Mouse (Mus musculus) heart, embryonic 12.5 days (tissue): Measurements from ENCODE around the gene Tas2r120. TPM values are rescaled to one million over a fixed set of nuclear protein-coding genes. Genes with fewer than 3 reads are reported as not detected.
"Not testable (repeated sequence)": the region's sequence is repeated elsewhere in the genome, so short reads cannot be mapped to it uniquely, and the experiment has no call there.

ENCODE experiments used
- ATAC-seq: fragments of 200-750 bp; cut with Nextera tagmentation; 2 replicates; pipeline ENCODE4 v1.8.0; 2017; ENCODE audit warnings: moderate TSS enrichment, moderate library complexity; ENCODE audit not compliant: insufficient number of reproducible peaks, low FRiP score
- H3K27ac ChIP-seq: fragments of 300-500 bp; sonication (generic); 2 replicates; pipeline ENCODE4 v1.5.1; 2016; ENCODE audit warnings: mild to moderate bottlenecking, moderate library complexity; ENCODE audit not compliant: poor library complexity, severe bottlenecking
- H3K27me3 ChIP-seq: fragments of 300-500 bp; sonication (generic); replicated peaks from 2 replicates; pipeline ENCODE4 v1.6.1; 2016; ENCODE audit warnings: mild to moderate bottlenecking, moderate library complexity
- H3K36me3 ChIP-seq: fragments of 300-500 bp; sonication (generic); 2 replicates; pipeline ENCODE4 v1.6.1; 2016; ENCODE audit warnings: mild to moderate bottlenecking, moderate library complexity
- H3K4me1 ChIP-seq: fragments of 300-500 bp; sonication (generic); replicated peaks from 2 replicates; pipeline ENCODE4 v1.6.1; 2016; ENCODE audit warnings: mild to moderate bottlenecking
- H3K4me2 ChIP-seq: fragments of 300-500 bp; sonication (generic); 2 replicates; pipeline ENCODE4 v1.6.1; 2016; ENCODE audit warnings: mild to moderate bottlenecking, moderate library complexity
- H3K4me3 ChIP-seq: fragments of 300-500 bp; sonication (generic); 2 replicates; pipeline ENCODE4 v1.5.1; 2016; ENCODE audit warnings: mild to moderate bottlenecking
- H3K9ac ChIP-seq: fragments of 300-500 bp; sonication (generic); 2 replicates; pipeline ENCODE4 v1.6.1; 2016; ENCODE audit warnings: mild to moderate bottlenecking, moderate library complexity
- H3K9me3 ChIP-seq: fragments of 300-500 bp; sonication (generic); replicated peaks from 2 replicates; pipeline ENCODE4 v1.6.1; 2016; ENCODE audit warnings: mild to moderate bottlenecking, moderate library complexity
- WGBS: fragments of 180-500 bp; shearing (Covaris S2); methylation state at CpG from one replicate; pipeline ENCODE4 v1.1.7; 2016; 5-methylcytosine and 5-hydroxymethylcytosine counted together
- polyA plus RNA-seq: library from polyadenylated mRNA; unstranded; fragments of >200 nt; fragmentation: Nextera tagmentation; extraction: Ambion mirVana; gene quantifications from 2 replicates; pipeline ENCODE4 v1.2.1, GENCODE M21; 2016

Tas2r120 gene
- not detected in 2 replicates for polyA plus RNA-seq

DNA sequence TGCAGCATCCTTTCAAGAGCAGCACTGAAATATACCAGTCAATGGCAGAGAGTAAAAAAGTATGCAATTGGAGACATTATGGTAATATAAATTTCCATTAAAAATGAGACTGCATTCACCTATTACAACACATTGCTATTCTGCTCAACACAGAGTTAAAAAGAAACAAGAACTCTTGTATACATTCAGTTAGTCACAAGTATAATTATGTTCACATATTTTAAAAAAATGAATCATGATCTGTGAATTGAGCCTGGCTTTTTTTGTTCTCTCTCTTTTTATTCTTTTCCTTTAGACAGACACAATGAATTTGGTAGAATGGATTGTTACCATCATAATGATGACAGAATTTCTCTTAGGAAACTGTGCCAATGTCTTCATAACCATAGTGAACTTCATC, at the start of gene Tas2r120:
TSS of gene Tas2r120 (plus strand) at position 301 of the 400 bp plus-strand sequence.
- no peaks in the 10 kb centered on the region; the same call in 1 of the 2 replicates for H3K9me3 ChIP-seq
- H3K4me1 ChIP-seq: no peaks in the 10 kb centered on the region
- H3K36me3 ChIP-seq: no peaks in the 10 kb centered on the region
- no peak within 1 kb of the TSS for H3K27ac ChIP-seq
- no peak within 1 kb of the TSS for H3K9ac ChIP-seq
- no peaks in the 10 kb centered on the region for H3K27me3 ChIP-seq
- H3K4me2 ChIP-seq: no peak within 1 kb of the TSS
- no peak within 1 kb of the TSS for H3K4me3 ChIP-seq
- no peak for ATAC-seq

DNA sequence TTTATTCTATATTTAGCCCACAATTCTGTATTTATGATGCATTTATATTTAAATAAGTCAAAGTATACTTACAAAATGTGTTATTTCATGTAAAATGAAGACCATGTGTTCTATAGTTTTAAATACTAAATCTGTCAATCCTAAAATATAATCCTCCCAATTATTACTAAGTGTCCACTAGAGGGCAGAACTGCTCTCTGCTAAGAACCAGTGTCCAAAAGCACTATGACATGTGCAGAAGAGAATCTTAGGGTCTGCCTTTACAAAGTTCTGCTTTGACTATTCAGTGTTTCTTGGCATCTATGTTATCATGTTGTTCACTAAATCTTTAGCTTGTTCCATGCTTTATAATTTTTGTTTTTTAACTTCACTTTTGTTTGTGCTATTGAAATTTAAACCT, 7.4 kb upstream of the Tas2r120 start:
- Histone ChIP-seq H3K9ac (no peak overlapping the region), H3K9me3 (peaks cover 2% of the 10 kb centered on the region; the same call in 1 of the 2 replicates), H3K27me3 (no peaks in the 10 kb centered on the region), H3K36me3 (no peaks in the 10 kb centered on the region), H3K4me2 (no peak overlapping the region), H3K4me3 (no peak overlapping the region), H3K27ac (no peak overlapping the region), H3K4me1 (no peaks in the 10 kb centered on the region)
- no peak for ATAC-seq

DNA sequence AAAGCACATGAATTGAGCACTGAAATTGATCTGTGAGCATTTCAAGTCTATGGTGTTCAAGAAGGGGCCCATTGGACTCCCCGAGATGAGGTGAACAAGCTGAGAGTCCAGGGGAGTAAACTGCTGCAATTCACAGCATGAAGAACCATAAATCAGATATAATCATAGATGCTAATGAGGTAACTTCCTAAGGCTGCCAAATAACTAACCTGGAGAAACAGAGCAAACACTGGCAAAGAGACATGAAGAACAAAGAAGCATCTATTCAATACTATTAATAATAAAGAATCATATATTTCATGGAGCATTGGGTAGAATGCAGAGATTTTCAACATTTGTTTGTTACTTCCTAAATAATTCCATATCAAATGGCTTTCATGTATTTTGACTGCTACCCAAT, 5.3 kb upstream of the Tas2r120 start, which contains the start of gene A630073D07Rik:
TSS of gene A630073D07Rik (minus strand) at position 101 of the 400 bp plus-strand sequence.
- Histone ChIP-seq H3K9me3 (no peaks in the 10 kb centered on the region; the same call in 1 of the 2 replicates), H3K9ac (no peak within 1 kb of the TSS), H3K4me3 (no peak within 1 kb of the TSS), H3K27ac (no peak within 1 kb of the TSS), H3K4me2 (no peak within 1 kb of the TSS), H3K27me3 (no peaks in the 10 kb centered on the region), H3K36me3 (no peaks in the 10 kb centered on the region), H3K4me1 (no peaks in the 10 kb centered on the region)
- ATAC-seq: no peak
- 67% methylated on average over 1 of the region's 1 CpGs for WGBS

DNA sequence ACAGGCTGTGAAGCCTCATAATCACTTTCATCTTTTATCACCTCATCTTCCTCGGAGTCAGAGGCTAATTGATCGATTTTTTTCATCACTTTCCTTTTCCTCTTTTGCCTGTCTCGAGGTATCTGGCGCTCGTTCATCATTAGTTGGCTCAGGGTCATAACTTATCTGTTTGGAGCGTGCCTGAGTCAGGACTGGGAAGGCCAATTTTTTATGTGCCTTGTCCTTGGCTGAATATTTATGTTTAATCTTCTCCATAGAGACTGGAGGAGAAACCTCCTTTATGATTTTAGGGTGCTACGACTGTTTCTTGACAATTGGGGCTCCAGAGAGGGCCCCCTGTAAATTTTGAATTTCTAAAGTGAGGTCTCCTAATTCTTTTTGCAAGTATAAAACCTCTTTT, 34.8 kb downstream of the Tas2r120 start:
- H3K4me2 ChIP-seq, H3K4me1 ChIP-seq, H3K27me3 ChIP-seq, H3K4me3 ChIP-seq, ATAC-seq, H3K27ac ChIP-seq, H3K36me3 ChIP-seq, H3K9ac ChIP-seq: not testable (repeated sequence)
- WGBS: 79% methylated on average over 7 of the region's 7 CpGs
- peaks cover 13% of the 10 kb centered on the region; the same call in 1 of the 2 replicates for H3K9me3 ChIP-seq

- Histone ChIP-seq H3K9me3 (no peaks in the 10 kb centered on the region), H3K36me3 (no peaks in the 10 kb centered on the region), H3K4me1 (no peaks in the 10 kb centered on the region), H3K27me3 (no peaks in the 10 kb centered on the region), H3K4me2 (no peak within 1 kb of the TSS), H3K9ac (no peak within 1 kb of the TSS), H3K4me3 (no peak within 1 kb of the TSS), H3K27ac (no peak within 1 kb of the TSS)
- no peak for ATAC-seq
- WGBS: 64% methylated on average over 1 of the region's 1 CpGs
Observed at GRCm38 (mm10) chr6:132700907-132701306, 44.2 kb downstream of the Tas2r120 start, which contains the start of gene Tas2r121. TSS of gene Tas2r121 (minus strand) at chr6:132701007.

Other genes starting within 250 kb of the Tas2r120 start
- not detected in 2 replicates for gene Prh1, start 87.1 kb upstream of the Tas2r120 start, polyA plus RNA-seq
- not detected in 2 replicates for gene Prp2, start 61.0 kb upstream of the Tas2r120 start, polyA plus RNA-seq
- not detected in 2 replicates for gene A630073D07Rik, start 5.4 kb upstream of the Tas2r120 start, polyA plus RNA-seq
- gene Tas2r121, start 44.1 kb downstream of the Tas2r120 start, polyA plus RNA-seq: not detected in 2 replicates
- not detected in 2 replicates for gene Tas2r122, start 55.0 kb downstream of the Tas2r120 start, polyA plus RNA-seq
- gene Tas2r115, start 81.1 kb downstream of the Tas2r120 start, polyA plus RNA-seq: not detected in 2 replicates
- not detected in 2 replicates for gene Tas2r124, start 97.8 kb downstream of the Tas2r120 start, polyA plus RNA-seq
- not detected in 2 replicates for gene Tas2r102, start 105.2 kb downstream of the Tas2r120 start, polyA plus RNA-seq
- gene Tas2r136, start 121.2 kb downstream of the Tas2r120 start, polyA plus RNA-seq: not detected in 2 replicates
- gene Tas2r117, start 145.9 kb downstream of the Tas2r120 start, polyA plus RNA-seq: not detected in 2 replicates
- not detected in 2 replicates for gene Tas2r123, start 190.2 kb downstream of the Tas2r120 start, polyA plus RNA-seq
- gene Tas2r116, start 198.5 kb downstream of the Tas2r120 start, polyA plus RNA-seq: not detected in 2 replicates
- gene Tas2r110, start 211.1 kb downstream of the Tas2r120 start, polyA plus RNA-seq: not detected in 2 replicates
- not detected in 2 replicates for gene Tas2r113, start 236.1 kb downstream of the Tas2r120 start, polyA plus RNA-seq